Mouse (Mus musculus): ENCODE data around the gene Sdc4. TPM values are rescaled to one million over a fixed set of nuclear protein-coding genes. Genes with fewer than 3 reads are reported as not detected.

The Sdc4 gene
- 34.7 and 37.6 TPM in 2 replicates for polyA plus RNA-seq (2012; ENCODE audit: insufficient read depth, insufficient read length, missing spikeins)

DNA sequence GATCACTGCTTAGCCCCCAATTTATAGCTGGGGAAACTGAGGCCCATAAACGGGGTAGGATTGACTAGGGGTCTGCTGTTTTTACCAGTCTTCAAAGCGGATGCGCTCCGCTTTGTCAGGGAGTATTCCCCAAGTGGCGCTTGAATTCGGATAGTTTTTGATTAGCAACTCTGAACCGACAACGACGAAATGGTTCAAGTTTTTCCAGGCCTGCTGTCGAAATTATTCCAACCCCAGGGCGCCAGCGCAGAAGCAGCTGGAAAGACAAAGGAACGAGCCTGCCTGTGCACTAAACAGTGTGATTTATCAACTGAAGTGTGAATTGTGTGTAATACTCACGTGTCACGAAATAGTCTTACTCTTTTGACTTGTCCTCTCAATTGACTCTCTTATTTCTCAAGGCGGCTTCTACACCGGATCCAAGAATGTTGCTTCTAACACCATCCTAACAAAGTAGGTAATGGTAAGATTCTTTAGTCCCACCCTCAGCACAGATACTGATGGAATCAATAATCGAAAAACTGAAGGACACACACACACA is at the start of gene Sdc4:
Gene Sdc4 (minus strand): TSS at position 428 of the 541 bp plus-strand sequence.
- Histone ChIP-seq H3K4me3 (ENCODE audit: insufficient read depth, low read depth, low read length) (peak within 1 kb of the TSS; percentile 89), H3K4me1 (ENCODE audit: control insufficient read depth, insufficient read depth, insufficient read length, low read length) (peaks cover 20% of the 10 kb centered on the region), H3K27ac (replicated peaks; ENCODE audit: low read depth, low read length) (peak within 1 kb of the TSS; percentile 95)

- H3K4me1 ChIP-seq (ENCODE audit: control insufficient read depth, insufficient read depth, insufficient read length, low read length): no peaks in the 10 kb centered on the region
- H3K4me3 ChIP-seq (ENCODE audit: insufficient read depth, low read depth, low read length): peak overlapping the region; percentile 87; the same call in 1 of the 2 replicates
- no peak overlapping the region for H3K27ac ChIP-seq (replicated peaks; ENCODE audit: low read depth, low read length)
These were observed 44.1 kb upstream of the Sdc4 start for GRCm38 (mm10) chr2:164487812-164488211.

DNA sequence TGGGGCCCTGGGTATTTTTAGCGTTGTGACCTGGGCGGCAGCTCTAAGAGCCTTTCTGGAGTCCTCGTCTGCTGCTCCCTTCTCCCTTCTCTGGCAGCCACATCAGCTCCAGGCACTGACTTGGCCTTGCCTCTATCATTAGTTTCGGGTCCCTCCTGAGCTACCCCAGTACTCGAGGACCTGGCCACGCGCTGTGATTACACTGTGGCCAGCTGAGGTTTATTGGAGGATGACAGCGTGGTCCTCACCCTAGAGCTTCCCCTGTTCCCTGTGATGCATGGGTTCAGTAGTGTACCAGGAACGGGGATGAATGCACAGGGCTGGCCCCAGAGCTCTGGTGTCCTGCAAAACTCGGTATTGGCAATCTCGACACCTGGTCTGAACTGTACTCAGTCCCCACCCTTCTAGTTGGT is 43.4 kb upstream of the Sdc4 start:
- peak overlapping the region; percentile 87 for H3K4me3 ChIP-seq (ENCODE audit: insufficient read depth, low read depth, low read length)
- peak overlapping the region; percentile 75 for H3K27ac ChIP-seq (replicated peaks; ENCODE audit: low read depth, low read length)
- no peaks in the 10 kb centered on the region for H3K4me1 ChIP-seq (ENCODE audit: control insufficient read depth, insufficient read depth, insufficient read length, low read length)

DNA sequence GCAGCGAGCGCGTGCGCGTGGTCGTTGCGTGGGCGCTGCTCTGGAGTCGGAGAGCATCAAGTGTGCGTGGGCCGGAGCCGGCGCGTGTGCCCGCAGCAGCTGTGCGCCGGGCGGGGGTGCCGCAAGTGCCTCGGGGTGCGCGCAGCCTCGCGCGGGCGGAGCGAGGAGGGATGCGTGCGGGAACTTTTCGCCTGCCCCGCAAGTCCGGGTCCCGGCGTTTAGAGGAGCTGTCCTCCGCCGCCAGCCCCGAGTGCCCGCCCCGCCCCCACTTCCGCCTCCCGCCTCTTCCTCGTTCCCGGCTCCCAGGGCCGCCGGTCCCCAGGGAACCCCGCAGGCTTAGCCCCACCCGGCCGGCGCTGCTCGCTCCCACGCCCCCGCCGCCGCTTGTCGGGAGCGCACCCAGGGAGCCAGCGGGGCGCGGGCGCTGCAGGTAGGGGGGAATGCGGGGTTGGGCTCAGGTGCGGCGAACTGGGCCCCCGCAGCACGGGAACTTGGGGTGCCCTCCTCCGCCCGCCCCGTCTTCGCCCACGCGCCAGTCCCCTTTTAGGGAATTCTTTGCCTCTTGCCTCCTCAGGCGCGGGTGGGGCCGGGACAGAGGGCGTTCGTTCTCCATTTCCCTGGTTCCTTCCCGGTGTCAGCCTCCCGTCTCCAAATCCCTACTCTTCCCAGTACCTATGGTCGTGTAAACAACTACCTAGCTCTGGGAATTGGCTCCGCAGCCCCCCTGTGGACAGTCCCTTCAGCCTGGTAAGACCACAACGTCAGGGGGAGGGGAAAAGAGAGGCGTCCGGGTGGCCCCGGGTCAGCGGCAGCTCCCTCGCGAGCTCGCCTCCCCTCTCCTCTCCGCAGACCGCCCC is 42.8 kb upstream of the Sdc4 start:
- peak overlapping the region; percentile 87 for H3K4me3 ChIP-seq (ENCODE audit: insufficient read depth, low read depth, low read length)
- no peaks in the 10 kb centered on the region for H3K4me1 ChIP-seq (ENCODE audit: control insufficient read depth, insufficient read depth, insufficient read length, low read length)
- peak overlapping the region; percentile 75 for H3K27ac ChIP-seq (replicated peaks; ENCODE audit: low read depth, low read length)

DNA sequence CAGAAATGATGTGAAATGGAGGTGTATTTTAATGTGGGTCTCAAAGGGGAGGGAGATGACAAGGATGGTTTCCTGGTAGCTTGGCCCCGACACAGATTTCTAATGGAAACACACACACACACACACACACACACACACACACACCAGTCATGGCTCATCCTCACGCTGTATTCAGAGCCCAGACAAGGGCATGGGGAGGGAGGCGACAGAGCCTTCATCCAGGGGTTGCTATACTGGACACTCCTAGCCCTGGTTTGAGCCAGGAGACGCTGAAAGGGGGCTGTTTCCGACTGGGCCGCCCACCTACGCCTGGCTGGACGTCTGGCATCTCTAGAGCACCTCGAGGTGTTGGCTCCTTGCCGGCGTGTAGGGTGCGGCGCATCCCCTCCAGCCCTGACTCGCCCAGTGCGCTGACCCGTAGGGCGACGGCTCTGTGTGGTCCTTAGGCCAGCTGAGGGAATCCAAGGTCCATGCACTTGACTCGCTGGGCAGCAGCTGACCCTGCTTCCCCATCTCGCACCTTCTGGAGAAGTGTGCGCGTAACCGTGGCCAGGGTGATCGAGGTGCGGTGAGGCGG is 42.1 kb upstream of the Sdc4 start, which contains the start of gene Dbndd2:
Gene Dbndd2 (plus strand): TSS at position 426 of the 577 bp plus-strand sequence.
- Histone ChIP-seq H3K27ac (replicated peaks; ENCODE audit: low read depth, low read length) (peak within 1 kb of the TSS; percentile 75), H3K4me3 (ENCODE audit: insufficient read depth, low read depth, low read length) (peak within 1 kb of the TSS; percentile 87), H3K4me1 (ENCODE audit: control insufficient read depth, insufficient read depth, insufficient read length, low read length) (no peaks in the 10 kb centered on the region)

- Histone ChIP-seq H3K4me3 (ENCODE audit: insufficient read depth, low read depth, low read length) (no peak within 1 kb of the TSS), H3K27ac (replicated peaks; ENCODE audit: low read depth, low read length) (no peak within 1 kb of the TSS), H3K4me1 (ENCODE audit: control insufficient read depth, insufficient read depth, insufficient read length, low read length) (no peaks in the 10 kb centered on the region)
These were observed 29.9 kb upstream of the Sdc4 start, which contains the start of gene Trp53tg5 for GRCm38 (mm10) chr2:164473624-164474023. TSS of gene Trp53tg5 (minus strand) at chr2:164473724.

GRCm38 (mm10) chr2:164470254-164470653 is 26.6 kb upstream of the Sdc4 start:
- Histone ChIP-seq H3K27ac (replicated peaks; ENCODE audit: low read depth, low read length) (no peak overlapping the region), H3K4me3 (ENCODE audit: insufficient read depth, low read depth, low read length) (no peak overlapping the region), H3K4me1 (ENCODE audit: control insufficient read depth, insufficient read depth, insufficient read length, low read length) (peaks cover 3% of the 10 kb centered on the region)

- no peak overlapping the region for H3K27ac ChIP-seq (replicated peaks; ENCODE audit: low read depth, low read length)
- H3K4me3 ChIP-seq (ENCODE audit: insufficient read depth, low read depth, low read length): no peak overlapping the region
- H3K4me1 ChIP-seq (ENCODE audit: control insufficient read depth, insufficient read depth, insufficient read length, low read length): peaks cover 6% of the 10 kb centered on the region
These were observed 23.1 kb upstream of the Sdc4 start for GRCm38 (mm10) chr2:164466787-164467186.

DNA sequence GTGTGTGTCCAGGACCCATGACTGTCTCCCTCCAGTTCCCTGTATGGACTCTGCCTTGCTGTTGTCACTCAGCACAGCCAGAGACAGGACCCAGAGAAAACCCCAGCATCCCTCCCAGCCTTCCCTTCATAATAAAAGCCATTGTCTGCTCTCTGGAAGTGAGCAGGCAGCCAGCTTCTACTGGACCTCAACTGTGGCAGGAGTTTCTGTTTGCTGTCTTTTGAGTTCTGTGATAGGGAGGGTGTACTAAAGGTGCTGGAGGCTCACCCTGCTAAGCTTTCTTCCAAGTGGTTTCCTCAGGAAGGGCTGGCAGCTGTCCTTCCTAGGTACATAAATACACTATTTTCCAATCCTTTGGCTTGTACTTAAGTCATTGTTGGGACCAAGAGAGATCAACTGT is 21.5 kb upstream of the Sdc4 start:
- peak overlapping the region; percentile 4; the same call in 1 of the 2 replicates for H3K27ac ChIP-seq (replicated peaks; ENCODE audit: low read depth, low read length)

DNA sequence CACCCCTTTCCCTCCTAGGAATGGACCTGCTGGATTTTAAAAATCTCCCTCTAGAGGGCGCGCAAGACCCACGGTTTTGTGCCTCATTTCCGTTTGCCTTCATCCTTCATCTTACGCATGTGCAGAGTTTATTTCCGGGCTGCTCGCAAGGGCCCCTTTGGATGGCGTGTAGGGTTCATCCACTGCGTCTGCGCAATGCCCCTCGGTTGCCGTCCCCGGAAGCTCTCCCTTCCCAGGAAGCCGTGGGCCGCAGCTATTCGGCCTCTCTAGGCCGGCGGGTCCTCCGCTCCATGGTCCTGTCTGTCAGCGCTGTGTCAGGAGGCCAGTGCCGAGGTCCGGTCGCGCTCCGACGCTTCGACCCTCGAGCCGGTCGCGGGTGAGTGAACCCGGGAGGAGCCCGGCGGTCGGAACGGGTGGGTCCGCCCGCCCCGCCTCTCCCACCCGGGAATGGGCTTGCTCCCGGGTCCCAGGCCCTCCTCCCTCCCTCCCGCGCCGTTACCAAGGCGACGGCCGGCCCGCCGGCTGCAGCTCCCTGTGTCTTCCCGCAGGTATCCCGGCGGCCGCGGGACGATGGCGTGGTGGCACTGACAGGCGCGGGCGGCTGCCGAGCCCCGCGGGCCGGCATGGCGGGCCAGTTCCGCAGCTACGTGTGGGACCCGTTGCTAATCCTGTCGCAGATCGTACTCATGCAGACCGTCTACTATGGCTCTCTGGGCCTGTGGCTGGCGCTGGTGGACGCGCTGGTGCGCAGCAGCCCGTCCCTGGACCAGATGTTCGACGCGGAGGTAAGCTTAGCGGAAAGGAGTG is 17.3 kb upstream of the Sdc4 start, which contains the start of gene Gm20458:
Gene Gm20458 (plus strand): TSS at position 223 of the 807 bp plus-strand sequence.
- Histone ChIP-seq H3K4me3 (ENCODE audit: insufficient read depth, low read depth, low read length) (peak within 1 kb of the TSS; percentile 92), H3K4me1 (ENCODE audit: control insufficient read depth, insufficient read depth, insufficient read length, low read length) (peaks cover 12% of the 10 kb centered on the region), H3K27ac (replicated peaks; ENCODE audit: low read depth, low read length) (peak within 1 kb of the TSS; percentile 77)

More for the DNA sequence above, 21.5 kb upstream of the Sdc4 start:
- no peak overlapping the region for H3K4me3 ChIP-seq (ENCODE audit: insufficient read depth, low read depth, low read length)
- peaks cover 6% of the 10 kb centered on the region for H3K4me1 ChIP-seq (ENCODE audit: control insufficient read depth, insufficient read depth, insufficient read length, low read length)

DNA sequence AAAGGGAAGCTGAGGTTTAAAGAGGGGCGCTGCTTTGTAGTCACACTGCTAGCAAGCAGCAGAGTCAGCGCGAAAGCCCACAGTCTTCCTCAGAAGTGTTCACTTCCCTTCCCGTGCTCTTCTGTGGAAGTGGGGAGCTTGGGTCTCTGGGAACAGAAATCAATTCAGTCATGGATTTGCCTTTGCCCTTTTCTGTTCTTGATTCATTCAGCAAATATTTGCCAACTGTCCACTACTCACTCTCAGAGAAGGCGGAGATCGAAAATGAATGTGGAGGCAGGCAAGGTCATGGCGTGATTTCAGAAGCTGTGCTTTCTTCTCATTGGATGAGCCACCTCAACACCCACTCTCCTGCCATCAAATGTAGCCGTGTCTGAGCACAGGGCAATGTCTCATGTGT is 14.8 kb upstream of the Sdc4 start:
- peak overlapping the region; percentile 33 for H3K27ac ChIP-seq (replicated peaks; ENCODE audit: low read depth, low read length)
- H3K4me1 ChIP-seq (ENCODE audit: control insufficient read depth, insufficient read depth, insufficient read length, low read length): peaks cover 9% of the 10 kb centered on the region; the same call in 1 of the 2 replicates
- no peak overlapping the region for H3K4me3 ChIP-seq (ENCODE audit: insufficient read depth, low read depth, low read length)

- Histone ChIP-seq H3K4me3 (ENCODE audit: insufficient read depth, low read depth, low read length) (no peak overlapping the region), H3K27ac (replicated peaks; ENCODE audit: low read depth, low read length) (no peak overlapping the region), H3K4me1 (ENCODE audit: control insufficient read depth, insufficient read depth, insufficient read length, low read length) (peaks cover 9% of the 10 kb centered on the region; the same call in 1 of the 2 replicates)
These were observed 14.3 kb upstream of the Sdc4 start for GRCm38 (mm10) chr2:164457942-164458341.

- H3K4me3 ChIP-seq (ENCODE audit: insufficient read depth, low read depth, low read length): peak within 1 kb of the TSS; percentile 36; the same call in 1 of the 2 replicates
- peaks cover 9% of the 10 kb centered on the region; the same call in 1 of the 2 replicates for H3K4me1 ChIP-seq (ENCODE audit: control insufficient read depth, insufficient read depth, insufficient read length, low read length)
These were observed 13.2 kb upstream of the Sdc4 start, which contains the start of gene Sys1 for GRCm38 (mm10) chr2:164456864-164457300. TSS of gene Sys1 (plus strand) at chr2:164456964.

GRCm38 (mm10) chr2:164456413-164456812 is 12.7 kb upstream of the Sdc4 start:
- Histone ChIP-seq H3K4me3 (ENCODE audit: insufficient read depth, low read depth, low read length) (no peak overlapping the region), H3K4me1 (ENCODE audit: control insufficient read depth, insufficient read depth, insufficient read length, low read length) (peaks cover 9% of the 10 kb centered on the region; the same call in 1 of the 2 replicates), H3K27ac (replicated peaks; ENCODE audit: low read depth, low read length) (peak overlapping the region; percentile 90)

More at GRCm38 (mm10) chr2:164456864-164457300, 13.2 kb upstream of the Sdc4 start, which contains the start of gene Sys1:
- H3K27ac ChIP-seq (replicated peaks; ENCODE audit: low read depth, low read length): peak within 1 kb of the TSS; percentile 95

Measured in brown adipose tissue, adult 24 weeks (tissue).